Mouse (Mus musculus) left cerebral cortex, adult 18-20 months (tissue): Measurements from ENCODE around the gene Mea1. TPM values are rescaled to one million over a fixed set of nuclear protein-coding genes. Genes with fewer than 3 reads are reported as not detected.

Source experiments
- total RNA-seq, 2 experiments: library from RNA; stranded (reverse); gene quantifications; 2 replicates each; pipeline ENCODE4 v1.2.3; 2021

The Mea1 gene
- total RNA-seq, 2 experiments from 2014 or later = 120 to 125 TPM

Other genes starting within 250 kb of the Mea1 start
- gene Crip3, start 249.9 kb upstream of the Mea1 start, total RNA-seq = 1 to 10 TPM; 3.7 to 4.3 TPM
- gene Slc22a7, start 240.3 kb upstream of the Mea1 start, total RNA-seq = under 1 TPM; 0.30 TPM
- 100 to 1,000 TPM; 130 to 135 TPM for gene Ttbk1, start 191.1 kb upstream of the Mea1 start, total RNA-seq
- gene Dnph1, start 182.1 kb upstream of the Mea1 start, total RNA-seq = 1 to 10 TPM; 2.8 TPM
- gene Cul9, start 132.4 kb upstream of the Mea1 start, total RNA-seq = 10 to 100 TPM; 61.0 to 64.5 TPM
- gene Srf, start 122.6 kb upstream of the Mea1 start, total RNA-seq = 10 to 100 TPM; 70.4 to 77.9 TPM
- 10 to 100 TPM in 1 of 2 experiments, 1 to 10 TPM in 1; 9.5 to 10.1 TPM for gene Ptk7, start 49.3 kb upstream of the Mea1 start, total RNA-seq
- 10 to 100 TPM; 24.3 to 26.2 TPM for gene Klc4, start 32.8 kb upstream of the Mea1 start, total RNA-seq
- 10 to 100 TPM; 51.8 to 53.0 TPM for gene Mrpl2, start 32.6 kb upstream of the Mea1 start, total RNA-seq
- gene Cul7, start 28.5 kb upstream of the Mea1 start, total RNA-seq = 10 to 100 TPM; 26.1 to 27.1 TPM
- 10 to 100 TPM; 17.1 to 17.2 TPM for gene Rrp36, start 4.4 kb upstream of the Mea1 start, total RNA-seq
- 100 to 1,000 TPM; 190 to 207 TPM for gene Klhdc3, start 2.1 kb downstream of the Mea1 start, total RNA-seq
- 10 to 100 TPM; 81.5 to 89.3 TPM for gene Ppp2r5d, start 26.3 kb downstream of the Mea1 start, total RNA-seq
- gene Pex6, start 32.7 kb downstream of the Mea1 start, total RNA-seq = 10 to 100 TPM; 50.8 to 58.9 TPM
- gene Gnmt, start 50.4 kb downstream of the Mea1 start, total RNA-seq = under 1 TPM in 1 of 2 experiments, not detected in 1; 0.84 TPM
- gene Cnpy3, start 73.4 kb downstream of the Mea1 start, total RNA-seq = 10 to 100 TPM; 65.2 to 67.9 TPM
- under 1 TPM in 1 of 2 experiments, not detected in 1; 0.28 TPM for gene Ptcra, start 84.9 kb downstream of the Mea1 start, total RNA-seq
- 1 to 10 TPM; 6.4 to 8.3 TPM for gene 2310039H08Rik, start 93.8 kb downstream of the Mea1 start, total RNA-seq
- 10 to 100 TPM; 48.2 to 53.2 TPM for gene Rpl7l1, start 103.9 kb downstream of the Mea1 start, total RNA-seq
- gene Bicral, start 179.7 kb downstream of the Mea1 start, total RNA-seq = 10 to 100 TPM; 53.2 to 58.9 TPM
- gene Tbcc, start 211.9 kb downstream of the Mea1 start, total RNA-seq = 10 to 100 TPM; 33.5 to 33.8 TPM
- not detected for gene Prph2, start 231.7 kb downstream of the Mea1 start, total RNA-seq